Mouse (Mus musculus) cerebellum, adult 2 months (tissue): ENCODE data around the gene Mrnip.

Experiments used
- CTCF ChIP-seq: fragments of 200-500 bp; IDR thresholded peaks from 2 replicates; pipeline ENCODE4 v1.5.1; 2011; ENCODE audit warnings: low read depth, mild to moderate bottlenecking, control low read depth, low read length, moderate library complexity, borderline replicate concordance; ENCODE audit not compliant: insufficient read depth
- POLR2A ChIP-seq: fragments of 200-500 bp; IDR thresholded peaks from 2 replicates; pipeline ENCODE4 v1.6.1; 2011; ENCODE audit warnings: low read length, control low read depth, borderline replicate concordance; ENCODE audit not compliant: insufficient read depth

GRCm38 (mm10) chr11:50177111-50177510 is 2.9 kb downstream of the Mrnip start:
- TF ChIP-seq CTCF (no peak), POLR2A (no peak)
